Mouse (Mus musculus) liver, postnatal 0 days (tissue): ENCODE data around the gene Izumo2.

Experiments
- CTCF ChIP-seq: sonication (generic); IDR thresholded peaks from 2 replicates; pipeline ENCODE4 v1.5.1; 2016; ENCODE audit warnings: antibody characterized with exemption, low read depth
- EP300 ChIP-seq: IDR thresholded peaks from 2 replicates; pipeline ENCODE4 v1.6.1; 2016; ENCODE audit warnings: antibody characterized with exemption, low read depth, mild to moderate bottlenecking

GRCm38 (mm10) chr7:44727151-44727550, 18.6 kb downstream of the Izumo2 start:
- TF ChIP-seq CTCF = no peak
- TF ChIP-seq EP300 = no peak
